Mouse (Mus musculus): ENCODE results near the gene Tnnt1.
"Not testable (repeated sequence)": the region's sequence is repeated elsewhere in the genome, so short reads cannot be mapped to it uniquely, and the experiment has no call there.

Gene Tnnt1

GRCm38 (mm10) chr7:4516332-4517050 lies at the start of gene Tnnt1:
Tnnt1 (minus strand) TSS chr7:4516382.
- no peak for DNase-seq

DNA sequence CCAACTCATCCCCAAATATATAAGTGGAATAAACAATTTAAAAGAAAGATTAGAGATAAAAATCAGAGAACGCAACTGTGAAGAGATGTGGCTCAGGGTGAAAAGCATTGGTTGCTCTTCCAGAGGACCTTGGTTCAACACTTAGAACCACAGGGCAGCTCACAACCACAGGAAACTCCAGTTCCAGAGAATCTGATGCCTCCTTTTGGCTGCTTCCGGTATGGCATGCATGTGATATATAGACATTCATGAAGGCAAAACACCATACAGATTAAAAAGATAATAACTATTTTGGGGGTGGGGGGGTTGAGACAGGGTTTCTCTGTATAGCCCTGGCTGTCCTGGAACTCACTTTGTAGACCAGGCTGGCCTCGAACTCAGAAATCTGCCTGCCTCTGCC lies 46.5 kb upstream of the Tnnt1 start:
- no peak for DNase-seq

- no peak for DNase-seq
Observed at GRCm38 (mm10) chr7:4557167-4557560, 41.0 kb upstream of the Tnnt1 start.

- DNase-seq: peak; percentile 74
Observed at GRCm38 (mm10) chr7:4556256-4557166, 40.3 kb upstream of the Tnnt1 start.

DNA sequence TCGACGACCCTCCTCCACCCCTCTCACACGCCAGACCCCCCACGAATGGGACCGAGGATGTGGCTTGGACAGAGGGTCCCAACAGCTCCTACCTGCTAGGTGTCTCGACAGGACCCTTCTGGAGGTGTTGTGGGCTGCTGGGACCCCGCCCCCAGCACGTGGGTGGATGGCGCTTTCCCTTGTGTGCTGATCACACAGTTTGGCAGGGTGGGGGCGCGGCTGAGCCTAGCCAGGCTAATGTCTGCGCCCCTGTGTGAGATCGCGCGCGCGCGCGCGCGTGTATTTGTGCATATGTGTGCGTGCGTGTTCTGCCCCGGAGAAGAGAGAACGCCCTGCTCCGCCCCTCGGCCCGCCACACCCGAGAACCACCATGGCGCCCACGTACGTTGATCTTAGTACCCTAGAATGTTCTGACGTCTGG lies 31.0 kb upstream of the Tnnt1 start, which contains the start of gene Syt5:
Syt5 (minus strand) TSS at position 321 of the 421 bp plus-strand sequence.
- DNase-seq: no peak

DNA sequence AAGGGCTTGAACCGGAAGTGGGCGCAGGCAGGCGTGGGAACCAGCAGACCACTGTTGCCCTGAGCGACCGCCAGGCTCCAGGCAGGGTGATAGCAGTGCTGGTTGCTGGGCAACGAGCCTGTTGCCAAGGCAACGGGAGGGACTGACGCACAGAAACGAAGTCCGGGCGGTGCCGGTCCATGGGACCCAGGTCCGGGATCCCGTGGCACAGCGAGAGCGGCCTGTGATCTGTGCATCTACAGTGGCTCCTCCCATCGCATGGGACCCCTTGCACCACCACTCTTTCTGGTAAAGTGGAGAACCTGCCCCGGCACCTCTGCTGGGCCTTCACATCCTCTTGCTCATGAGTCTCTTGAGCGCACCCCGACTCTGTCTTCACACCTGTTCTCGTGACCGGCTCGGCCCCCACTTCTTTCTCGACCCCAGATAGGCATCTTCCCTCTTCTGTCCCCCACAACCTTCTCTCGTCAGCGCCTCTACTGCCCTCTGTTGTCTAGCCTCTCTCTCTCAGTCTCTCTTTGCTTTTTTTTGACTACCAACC lies 30.5 kb upstream of the Tnnt1 start:
- DNase-seq: peak; percentile 22

- DNase-seq: no peak
Observed at GRCm38 (mm10) chr7:4546050-4546449, 29.9 kb upstream of the Tnnt1 start.

DNA sequence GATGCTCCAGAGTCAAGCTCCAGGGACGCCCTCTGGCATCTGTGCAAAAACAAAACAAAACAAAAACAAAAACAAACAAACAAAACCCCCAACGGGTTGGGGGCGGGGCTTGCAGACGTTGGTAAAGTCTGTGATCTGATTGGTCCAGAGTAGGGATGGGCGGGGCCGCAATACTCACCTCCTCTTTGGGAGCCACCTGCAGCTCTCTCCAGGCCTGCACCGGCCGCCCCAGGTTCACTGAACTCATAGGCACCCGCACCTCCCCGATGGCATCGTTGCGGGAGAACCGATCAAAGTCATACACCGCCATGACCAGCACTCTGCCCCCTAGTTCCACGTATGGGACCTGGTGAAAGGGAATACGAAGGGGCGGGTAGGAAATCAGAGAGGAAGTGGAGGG lies 25.8 kb upstream of the Tnnt1 start:
- no peak for DNase-seq

- DNase-seq: no peak
Observed at GRCm38 (mm10) chr7:4541344-4541743, 25.2 kb upstream of the Tnnt1 start.

- DNase-seq: no peak
Observed at GRCm38 (mm10) chr7:4539019-4539418, 22.8 kb upstream of the Tnnt1 start.

DNA sequence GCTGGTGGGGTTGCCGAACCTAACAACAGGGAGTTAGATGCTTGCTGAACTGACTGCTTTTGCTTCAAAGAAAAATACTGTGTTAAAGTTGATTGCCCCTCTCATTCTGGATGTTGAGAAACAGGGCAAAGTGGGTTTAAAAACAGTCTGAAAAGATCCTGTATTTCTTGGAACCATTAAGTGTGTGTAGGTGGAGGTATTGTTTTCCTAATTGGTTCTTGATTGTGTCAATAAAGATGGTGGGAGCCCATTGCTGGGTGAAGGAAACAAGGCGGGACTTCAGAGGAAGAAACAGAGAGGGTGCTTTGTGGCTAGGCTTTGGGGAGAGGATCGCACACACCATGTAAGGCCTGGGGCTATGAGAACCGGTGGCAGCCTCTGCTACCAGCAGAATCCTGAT lies 21.0 kb upstream of the Tnnt1 start:
- no peak for DNase-seq

DNA sequence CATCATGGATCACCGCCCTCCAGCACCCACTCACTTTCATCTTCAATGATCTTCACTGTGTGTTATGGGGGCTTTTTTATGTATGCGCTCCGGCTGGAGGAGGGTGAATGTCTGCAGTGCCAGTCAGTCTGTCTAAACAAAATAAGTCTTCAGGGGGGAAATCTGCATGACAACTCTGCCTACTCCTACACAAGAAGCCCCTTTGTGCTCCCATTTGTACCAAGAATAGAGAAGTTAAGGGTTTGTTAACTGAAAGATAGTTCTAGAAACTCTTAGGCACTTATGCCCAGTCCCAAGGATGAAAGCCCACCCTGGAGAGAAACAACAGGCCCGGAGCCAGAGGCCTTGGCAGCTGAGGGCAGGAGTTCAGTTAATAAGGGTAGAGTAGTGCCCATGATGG lies 20.2 kb upstream of the Tnnt1 start:
- DNase-seq: no peak

DNA sequence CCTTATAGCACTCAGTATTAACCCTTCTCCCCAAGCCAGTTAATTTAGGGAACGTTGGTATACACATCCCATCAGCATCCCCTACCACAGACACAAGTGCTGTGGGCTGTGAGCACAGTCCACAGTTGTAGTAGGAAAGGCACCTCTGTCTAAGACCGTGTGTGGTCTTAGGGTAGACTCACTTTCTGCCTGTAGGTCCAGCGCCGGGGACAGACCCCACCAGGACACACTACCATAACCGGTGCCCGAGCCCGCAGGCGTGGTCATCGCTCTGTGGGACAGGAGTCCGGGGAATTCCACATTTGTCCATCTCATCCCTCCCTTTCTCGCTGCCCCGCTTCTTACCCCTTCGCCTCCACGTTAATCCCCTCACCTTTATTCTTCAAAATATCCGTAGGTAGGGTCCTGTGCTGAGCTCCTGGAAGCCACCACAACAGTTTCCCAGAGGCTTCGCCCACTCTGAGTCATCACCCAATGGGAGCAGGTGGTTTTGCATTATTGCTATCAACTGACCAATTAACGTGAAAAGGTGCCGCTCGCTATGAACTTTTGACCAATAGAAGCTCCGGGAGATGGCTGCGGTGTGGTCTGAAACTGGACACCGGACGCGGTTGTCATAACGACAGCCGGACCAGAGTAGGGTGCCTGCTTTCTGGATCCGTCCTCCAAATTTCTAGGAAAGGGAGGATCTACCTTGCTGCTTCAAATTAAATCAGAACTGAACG lies 16.0 kb upstream of the Tnnt1 start, which contains the start of gene Dnaaf3:
Dnaaf3 (minus strand) TSS at position 449 of the 725 bp plus-strand sequence.
- DNase-seq: peak; percentile 84

DNA sequence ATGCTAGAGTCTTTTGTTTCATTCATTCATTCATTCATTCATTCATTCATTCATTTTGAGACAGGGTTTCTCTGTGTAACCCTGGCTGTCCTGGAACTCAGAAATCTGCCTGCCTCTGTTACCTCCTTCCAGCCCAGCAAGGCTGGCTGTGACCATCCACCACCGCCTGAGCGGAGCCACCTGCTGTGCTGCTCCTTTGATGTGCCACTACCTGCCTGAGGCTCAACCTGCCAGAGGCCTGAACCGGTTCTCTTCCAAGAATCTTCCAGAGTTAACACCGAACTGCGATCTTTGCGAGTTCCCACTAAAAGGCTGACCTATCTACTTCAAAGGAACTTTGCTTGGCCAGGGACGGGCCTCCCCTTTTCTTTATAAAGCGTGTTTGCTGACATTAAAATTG lies 14.0 kb upstream of the Tnnt1 start:
- not testable (repeated sequence) for DNase-seq

DNA sequence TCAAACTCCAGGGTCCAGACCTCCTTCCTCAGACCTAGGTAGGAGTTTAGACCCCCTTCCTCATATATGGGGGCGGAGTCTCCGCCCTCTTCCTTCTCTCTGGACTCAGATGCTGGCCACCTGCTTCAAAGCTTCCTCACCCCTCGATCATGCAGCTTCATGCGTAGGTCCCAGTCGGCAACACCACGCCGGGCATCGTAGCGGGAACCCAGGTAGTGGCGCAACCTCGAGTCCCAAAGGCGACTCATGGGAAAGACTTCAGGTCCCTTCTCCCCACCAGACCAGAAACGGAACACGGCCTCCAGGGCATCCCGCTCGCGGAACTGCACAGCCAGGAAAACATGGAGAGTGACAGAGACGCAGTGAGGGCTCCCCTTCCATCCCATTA lies 11.1 kb upstream of the Tnnt1 start:
- DNase-seq: no peak

DNA sequence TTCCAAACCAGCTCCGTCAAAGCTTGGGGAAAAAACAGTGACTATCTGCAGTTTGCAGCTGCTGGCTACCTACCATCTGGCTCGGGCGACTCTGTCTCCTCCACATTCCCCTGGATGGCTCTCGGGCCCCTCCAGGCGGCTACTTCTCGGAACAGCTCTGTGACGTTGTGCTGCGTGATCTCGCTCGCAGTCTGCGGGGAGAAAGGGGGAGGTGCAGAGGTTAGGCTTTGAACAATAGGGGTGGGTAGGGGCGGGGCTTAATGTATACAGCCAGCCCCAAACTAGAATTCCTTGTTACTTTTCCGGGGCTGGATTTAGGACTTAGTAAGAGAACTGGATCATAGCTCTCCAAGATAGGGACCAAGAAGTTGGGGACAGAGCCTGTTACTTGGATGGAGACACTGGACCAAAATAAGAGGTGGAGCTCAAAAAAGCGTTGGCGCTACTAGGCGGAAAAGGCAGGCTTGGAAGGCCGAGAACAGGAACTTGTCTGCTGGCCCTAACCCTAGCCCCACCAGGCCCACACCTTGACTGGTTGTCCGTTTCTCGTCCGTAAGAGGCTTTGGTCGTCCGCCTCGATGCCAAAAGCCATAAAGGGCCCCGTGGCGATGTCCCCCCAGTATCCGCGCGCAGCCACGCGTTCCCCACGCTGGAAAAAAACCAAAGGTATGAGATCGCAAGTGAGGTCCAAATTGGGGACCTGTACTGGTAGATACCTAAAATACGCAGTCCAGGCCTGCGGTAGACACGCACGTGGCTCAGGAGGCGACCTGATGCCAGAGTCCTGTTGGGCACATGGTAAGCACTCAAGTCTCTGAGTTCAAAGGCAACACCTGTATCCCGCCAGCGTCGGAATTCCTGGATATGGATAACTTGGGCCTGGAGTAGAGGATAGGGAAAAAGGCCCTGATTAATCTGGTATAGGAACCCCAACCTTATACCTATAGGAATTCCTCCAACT lies 10.4 kb upstream of the Tnnt1 start:
- DNase-seq: peak; percentile 58

DNA sequence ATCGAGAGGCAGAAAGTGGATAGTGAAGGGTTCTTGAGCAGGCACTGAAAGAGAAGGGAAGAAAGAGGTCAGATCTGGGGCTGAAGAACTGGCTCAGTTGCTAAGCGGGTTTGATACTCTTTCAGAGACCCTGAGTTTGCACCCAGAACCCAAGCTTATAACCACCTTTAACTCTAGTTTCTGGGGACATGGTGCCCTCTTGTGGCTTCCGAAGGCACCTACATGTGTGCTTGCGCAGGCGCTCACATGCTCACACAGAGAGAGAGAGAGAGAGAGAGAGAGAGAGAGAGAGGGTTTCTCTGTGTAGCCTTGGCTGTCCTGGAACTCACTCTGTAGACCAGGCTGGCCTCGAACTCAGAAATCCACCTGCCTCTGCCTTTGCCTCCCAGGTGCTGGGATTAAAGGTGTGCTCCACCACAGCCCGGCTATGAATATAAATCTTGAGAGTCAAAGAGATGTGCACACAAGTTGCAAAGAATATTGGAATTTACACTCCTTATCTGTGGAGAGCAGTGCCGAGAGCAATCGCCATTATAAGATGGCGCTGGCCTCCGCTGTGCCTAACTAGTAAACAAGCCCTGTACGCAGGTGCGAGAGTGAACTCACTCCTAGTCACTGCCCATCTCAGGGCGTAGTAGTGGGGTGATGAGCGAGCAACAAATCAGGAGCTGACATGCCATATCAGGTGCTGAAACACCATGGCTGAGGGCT lies 8.2 kb upstream of the Tnnt1 start, which contains the start of gene Tnni3:
Tnni3 (minus strand) TSS at position 18 of the 711 bp plus-strand sequence.
- peak; percentile 47 for DNase-seq

DNA sequence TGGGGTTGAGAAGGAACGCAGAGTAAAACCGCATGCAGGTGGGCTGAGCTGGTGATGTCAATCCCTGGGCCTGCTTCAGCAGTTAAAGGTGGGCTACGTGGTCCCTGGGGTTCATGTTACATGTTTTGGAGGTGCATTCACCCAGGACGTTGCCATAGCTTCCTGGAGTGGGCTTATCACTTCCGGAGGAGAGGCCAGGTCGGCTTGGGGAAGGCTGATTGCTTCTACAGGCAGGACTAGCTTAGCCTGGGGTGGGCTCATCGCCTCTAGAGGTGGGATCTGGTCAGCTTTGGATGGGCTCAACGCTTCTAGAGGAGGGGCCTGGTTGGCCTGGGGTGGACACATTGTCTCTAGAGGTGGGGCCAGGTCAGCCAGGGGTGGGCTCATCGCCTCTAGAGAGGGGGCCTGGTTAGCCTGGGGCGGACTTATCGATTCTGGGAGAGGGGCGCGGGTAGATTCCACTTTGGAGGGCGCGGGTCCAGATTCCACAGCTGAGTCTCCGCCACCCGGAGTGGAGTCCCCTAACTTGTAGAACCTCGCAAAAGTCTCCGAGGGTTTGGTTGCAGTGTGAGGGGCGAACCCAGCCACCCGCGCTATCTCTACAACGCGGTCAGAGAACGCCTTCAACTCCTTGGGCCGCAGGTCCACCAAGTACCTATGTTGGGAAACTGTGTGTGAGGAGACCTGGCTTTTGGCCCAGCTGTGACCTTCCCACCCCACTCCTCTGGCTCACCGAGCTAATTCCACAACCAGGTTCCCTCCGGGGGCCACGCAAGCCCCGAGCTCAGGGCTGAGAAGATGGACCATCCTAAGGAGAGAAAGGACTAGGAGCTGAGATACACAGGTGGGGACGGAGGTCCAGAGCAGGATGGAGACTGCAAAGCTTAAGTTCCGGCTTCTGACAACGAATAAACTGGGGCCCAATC lies 7.3 kb upstream of the Tnnt1 start:
- DNase-seq: no peak

DNA sequence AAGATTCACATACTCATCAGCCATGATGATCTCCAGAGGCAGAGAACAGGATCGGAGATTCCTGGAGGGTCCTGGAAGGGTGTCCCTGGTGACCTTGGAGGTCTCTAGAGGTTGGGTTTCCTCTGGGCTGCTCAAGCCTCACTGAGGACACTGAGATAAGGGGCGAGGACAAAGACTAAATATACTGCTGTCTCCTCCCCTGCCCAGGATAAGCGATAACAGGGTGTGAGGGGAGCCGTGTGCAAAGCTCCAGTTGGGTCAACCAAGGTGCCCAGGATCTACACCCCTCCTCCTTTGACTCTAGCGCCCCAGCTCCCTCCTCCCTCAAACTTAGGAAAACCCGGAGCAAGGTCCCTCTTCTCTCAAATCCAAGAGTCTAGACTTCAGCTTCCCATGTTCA lies 6.1 kb upstream of the Tnnt1 start:
- DNase-seq: no peak

Data from kidney, adult 9 months (tissue).